Mouse (Mus musculus) MEL (cell line): ENCODE data around the gene Mrpl10. TPM values are rescaled to one million over a fixed set of nuclear protein-coding genes. Genes with fewer than 3 reads are reported as not detected.

Source experiments
- DNase-seq: peaks from one replicate; pipeline ENCODE4 v3.0.0; 2011; ENCODE audit warnings: low read depth, low spot score
- H3K27ac ChIP-seq: 2 replicates; pipeline ENCODE4 v1.5.1; 2012; ENCODE audit warnings: low read depth, mild to moderate bottlenecking, control low read depth, low read length, moderate library complexity; ENCODE audit not compliant: control insufficient read depth
- H3K27me3 ChIP-seq, 2 experiments: fragments of 150-350 bp in 1 of 2; sonication (generic) in 1 of 2; 2 replicates each; pipeline ENCODE4 v1.6.1; 2012; ENCODE audit warnings: low read length in 2 of 2, mild to moderate bottlenecking in 2 of 2, improper control_type of control experiment in 1 of 2, moderate library complexity in 1 of 2; ENCODE audit not compliant: insufficient read depth in 2 of 2, control insufficient read depth in 1 of 2
- H3K36me3 ChIP-seq, 2 experiments: 2 replicates each; pipeline ENCODE4 v1.6.1; 2012 to 2014; ENCODE audit warnings: low read length in 2 of 2, improper control_type of control experiment in 1 of 2, inconsistent platforms in 1 of 2, mild to moderate bottlenecking in 1 of 2; ENCODE audit not compliant: insufficient read depth in 2 of 2, control insufficient read depth in 1 of 2
- H3K4me1 ChIP-seq, 2 experiments: fragments of 150-350 bp in 1 of 2; sonication (generic) in 1 of 2; 2 replicates each; pipeline ENCODE4 v1.6.1; 2012; ENCODE audit warnings: low read length in 2 of 2, improper control_type of control experiment in 1 of 2, mild to moderate bottlenecking in 1 of 2; ENCODE audit not compliant: insufficient read depth in 2 of 2, control insufficient read depth in 1 of 2
- H3K4me3 ChIP-seq, 2 experiments: fragments of 150-350 bp in 1 of 2; sonication (generic) in 1 of 2; 2 replicates each; pipeline ENCODE4 v1.5.1; 2012; ENCODE audit warnings: low read depth in 2 of 2, low read length in 2 of 2, mild to moderate bottlenecking in 2 of 2, moderate library complexity in 2 of 2, control low read depth in 1 of 2, improper control_type of control experiment in 1 of 2; ENCODE audit not compliant: control insufficient read depth in 1 of 2, insufficient read depth in 1 of 2
- H3K79me2 ChIP-seq: 2 replicates; pipeline ENCODE4 v1.6.1; 2012; ENCODE audit warnings: mild to moderate bottlenecking, low read length, moderate library complexity; ENCODE audit not compliant: control insufficient read depth, poor library complexity, insufficient read depth
- H3K9ac ChIP-seq: 2 replicates; pipeline ENCODE4 v1.6.1; 2012; ENCODE audit warnings: low read depth, mild to moderate bottlenecking, control low read depth, low read length, moderate library complexity; ENCODE audit not compliant: control insufficient read depth, poor library complexity, severe bottlenecking
- H3K9me3 ChIP-seq: fragments of 150-350 bp; sonication (generic); replicated peaks from 2 replicates; pipeline ENCODE4 v1.6.1; 2012; ENCODE audit warnings: mild to moderate bottlenecking, low read length, improper control_type of control experiment, moderate library complexity; ENCODE audit not compliant: insufficient read depth
- CHD1 ChIP-seq: IDR thresholded peaks from 2 replicates; pipeline ENCODE4 v1.6.1; 2012; ENCODE audit warnings: low read depth, mild to moderate bottlenecking, inconsistent platforms, low read length, improper control_type of control experiment
- ELF1 ChIP-seq: IDR thresholded peaks from 2 replicates; pipeline ENCODE4 v1.6.1; 2014; ENCODE audit warnings: low read depth, mild to moderate bottlenecking, inconsistent platforms, low read length, improper control_type of control experiment, moderate library complexity
- HCFC1 ChIP-seq: IDR thresholded peaks from 2 replicates; pipeline ENCODE4 v1.6.1; 2012; ENCODE audit warnings: low read depth, mild to moderate bottlenecking, inconsistent platforms, low read length, improper control_type of control experiment, moderate library complexity
- KAT2A ChIP-seq: conservative IDR thresholded peaks from 2 replicates; pipeline ENCODE4 v1.6.1; 2012; ENCODE audit warnings: low read depth, low read length, improper control_type of control experiment, inconsistent platforms
- MYB ChIP-seq: IDR thresholded peaks from 2 replicates; pipeline ENCODE4 v1.6.1; 2011; ENCODE audit warnings: mild to moderate bottlenecking, low read depth, low read length, improper control_type of control experiment
- NELFE ChIP-seq: IDR thresholded peaks from 2 replicates; pipeline ENCODE4 v1.6.1; 2011; ENCODE audit warnings: low read depth, low read length, improper control_type of control experiment
- POLR2A ChIP-seq, 2 experiments: IDR thresholded peaks; 2 replicates each; pipeline ENCODE4 v1.6.1; 2011 to 2012; ENCODE audit warnings: low read length in 2 of 2, mild to moderate bottlenecking in 2 of 2, control low read depth in 1 of 2, improper control_type of control experiment in 1 of 2, low read depth in 1 of 2, moderate library complexity in 1 of 2; ENCODE audit not compliant: control insufficient read depth in 1 of 2, insufficient read depth in 1 of 2, poor library complexity in 1 of 2
- POLR2AphosphoS5 ChIP-seq: IDR thresholded peaks from 2 replicates; pipeline ENCODE4 v1.6.1; 2012; ENCODE audit warnings: low read depth, borderline replicate concordance, mild to moderate bottlenecking, inconsistent platforms, low read length, moderate library complexity, mixed read lengths
- RAD21 ChIP-seq: IDR thresholded peaks from 2 replicates; pipeline ENCODE4 v1.6.1; 2011; ENCODE audit warnings: mild to moderate bottlenecking, low read depth, low read length, improper control_type of control experiment
- SIN3A ChIP-seq: IDR thresholded peaks from 2 replicates; pipeline ENCODE4 v1.6.1; 2012; ENCODE audit warnings: low read length, improper control_type of control experiment, inconsistent platforms
- TAL1 ChIP-seq: IDR thresholded peaks from 2 replicates; pipeline ENCODE4 v1.6.1; 2012; ENCODE audit warnings: mild to moderate bottlenecking, inconsistent platforms, low read length, moderate library complexity, mixed read lengths
- TBP ChIP-seq: IDR thresholded peaks from 2 replicates; pipeline ENCODE4 v1.8.0; 2011; ENCODE audit warnings: low read depth, low read length, improper control_type of control experiment
- TCF12 ChIP-seq: IDR thresholded peaks from 2 replicates; pipeline ENCODE4 v1.6.1; 2014; ENCODE audit warnings: low read depth, mild to moderate bottlenecking, inconsistent platforms, low read length, improper control_type of control experiment, moderate library complexity
- UBTF ChIP-seq: IDR thresholded peaks from 2 replicates; pipeline ENCODE4 v1.6.1; 2012; ENCODE audit warnings: low read depth, mild to moderate bottlenecking, inconsistent platforms, low read length, improper control_type of control experiment, moderate library complexity, borderline replicate concordance; ENCODE audit not compliant: insufficient read depth
- USF1 ChIP-seq: IDR thresholded peaks from 2 replicates; pipeline ENCODE4 v1.6.1; 2014; ENCODE audit warnings: low read depth, mild to moderate bottlenecking, inconsistent platforms, low read length, improper control_type of control experiment, moderate library complexity
- ZC3H11A ChIP-seq: IDR thresholded peaks from 2 replicates; pipeline ENCODE4 v1.6.1; 2012; ENCODE audit warnings: low read depth, mild to moderate bottlenecking, inconsistent platforms, low read length, improper control_type of control experiment
- polyA plus RNA-seq, 2 experiments: library from polyadenylated mRNA; stranded (reverse) in 1 of 2; unstranded in 1 of 2; fragments of >175 nt in 1 of 2; fragments of >200 nt in 1 of 2; gene quantifications; 2 replicates each; pipeline versions ENCODE4 v1.2.1 to v1.2.4; 2012; ENCODE audit warnings: low replicate concordance in 2 of 2, low read depth in 1 of 2; ENCODE audit not compliant: insufficient read length in 2 of 2, insufficient read depth in 1 of 2, missing spikeins in 1 of 2
- total RNA-seq: library from RNA; depleted of rRNA; stranded (reverse); fragments of 300-350 nt; gene quantifications from 2 replicates; pipeline ENCODE4 v1.2.3, GENCODE M21; 2012

The Mrpl10 gene
- total and polyA plus RNA-seq, 3 experiments: 79.3 to 106 TPM; not detected in 1

- Histone ChIP-seq H3K27ac (no peak overlapping the region), H3K4me3 (no peak overlapping the region), H3K36me3 (no peaks in the 10 kb centered on the region), H3K9me3 (no peaks in the 10 kb centered on the region), H3K4me1 (no peaks in the 10 kb centered on the region; a peak in 1 of 4 replicates), H3K79me2 (no peaks in the 10 kb centered on the region), H3K9ac (no peak overlapping the region), H3K27me3 (peaks cover 14% of the 10 kb centered on the region in 2 experiments)
- TF ChIP-seq CHD1 (no peak), KAT2A (no peak), TAL1 (no peak), HCFC1 (no peak)
- DNase-seq: no peak
Observed at GRCm38 (mm10) chr11:97017696-97018582, 23.4 kb upstream of the Mrpl10 start.

GRCm38 (mm10) chr11:97018583-97019344 is 22.6 kb upstream of the Mrpl10 start:
- H3K4me3 ChIP-seq: no peak overlapping the region
- no peaks in the 10 kb centered on the region for H3K79me2 ChIP-seq
- H3K27me3 ChIP-seq: peaks cover 14% of the 10 kb centered on the region in 2 experiments
- H3K4me1 ChIP-seq: no peaks in the 10 kb centered on the region; a peak in 1 of 4 replicates
- TF ChIP-seq SIN3A: no peak
- TF ChIP-seq UBTF: no peak
- TF ChIP-seq ELF1: no peak
- no peak for TF ChIP-seq TAL1
- no peak for TF ChIP-seq HCFC1
- no peak for TF ChIP-seq USF1
- TF ChIP-seq CHD1: no peak
- no peak for TF ChIP-seq RAD21
- TF ChIP-seq POLR2AphosphoS5: no peak
- TF ChIP-seq NELFE: no peak
- TF ChIP-seq TCF12: no peak
- TF ChIP-seq ZC3H11A: no peak
- TF ChIP-seq TBP: no peak
- TF ChIP-seq KAT2A: no peak
- no peak for TF ChIP-seq POLR2A (IDR thresholded peaks at IDR 0.05; ENCODE audit: control insufficient read depth in 1 of 2, insufficient read depth in 1 of 2, low read depth in 1 of 2, low read length in 2 of 2, poor library complexity in 1 of 2)
- TF ChIP-seq MYB: no peak
- no peak overlapping the region for H3K27ac ChIP-seq
- no peak for DNase-seq
- no peaks in the 10 kb centered on the region for H3K9me3 ChIP-seq
- no peaks in the 10 kb centered on the region for H3K36me3 ChIP-seq
- no peak overlapping the region for H3K9ac ChIP-seq
